Mouse (Mus musculus): ENCODE results near the gene Sult1a1.
A peak's percentile ranks its signal among the peaks of the same experiment; 100 is the strongest.

Sult1a1 gene

DNA sequence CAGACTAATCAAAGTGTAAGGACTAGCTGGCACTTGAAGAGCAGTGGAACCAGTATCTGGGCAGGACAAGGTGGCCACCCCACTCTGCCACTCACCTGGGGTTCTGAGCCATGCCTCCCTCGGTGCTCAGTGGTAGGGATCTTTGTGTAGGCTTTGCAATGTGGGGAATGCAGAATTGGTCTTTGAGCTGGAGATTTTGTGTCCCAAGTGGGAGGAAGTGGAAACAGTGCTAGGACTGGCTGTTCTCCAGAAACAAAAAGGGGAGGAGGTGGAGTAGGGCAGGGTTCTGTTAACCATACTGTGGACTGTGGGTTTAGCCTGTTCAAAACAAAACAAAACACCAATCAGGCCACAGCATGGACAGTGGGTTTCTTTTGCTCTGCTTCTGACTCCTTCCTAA, at the start of gene Sult1a1:
Sult1a1 (minus strand) TSS at position 226 of the 400 bp plus-strand sequence.
- no peak for DNase-seq (ENCODE audit: low read depth, low spot score)

DNA sequence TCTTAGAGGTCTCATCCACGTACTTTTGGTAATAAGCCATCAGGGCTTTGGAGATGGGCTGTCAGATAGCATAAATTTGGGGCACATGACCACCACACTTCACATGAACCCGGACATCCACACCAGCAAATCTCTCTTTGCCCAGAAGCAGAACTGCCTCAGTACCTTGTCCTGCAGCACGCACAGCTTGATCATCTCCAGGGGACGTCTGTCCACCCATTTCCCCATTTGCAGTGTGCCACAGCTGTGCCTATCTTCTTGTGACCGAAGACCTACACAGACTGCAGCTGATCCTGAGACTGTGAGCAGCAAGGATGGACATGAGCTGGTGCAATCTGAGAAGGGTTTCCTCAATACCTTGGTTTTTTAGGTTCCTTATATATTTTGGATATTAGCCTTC, 49.4 kb upstream of the Sult1a1 start:
- no peak for DNase-seq (ENCODE audit: low read depth, low spot score)

- DNase-seq (ENCODE audit: low read depth, low spot score), result no peak
Observed at GRCm38 (mm10) chr7:126725077-126725476, 48.8 kb upstream of the Sult1a1 start.

GRCm38 (mm10) chr7:126721635-126722034, 45.4 kb upstream of the Sult1a1 start:
- DNase-seq (ENCODE audit: low read depth, low spot score), result no peak

DNA sequence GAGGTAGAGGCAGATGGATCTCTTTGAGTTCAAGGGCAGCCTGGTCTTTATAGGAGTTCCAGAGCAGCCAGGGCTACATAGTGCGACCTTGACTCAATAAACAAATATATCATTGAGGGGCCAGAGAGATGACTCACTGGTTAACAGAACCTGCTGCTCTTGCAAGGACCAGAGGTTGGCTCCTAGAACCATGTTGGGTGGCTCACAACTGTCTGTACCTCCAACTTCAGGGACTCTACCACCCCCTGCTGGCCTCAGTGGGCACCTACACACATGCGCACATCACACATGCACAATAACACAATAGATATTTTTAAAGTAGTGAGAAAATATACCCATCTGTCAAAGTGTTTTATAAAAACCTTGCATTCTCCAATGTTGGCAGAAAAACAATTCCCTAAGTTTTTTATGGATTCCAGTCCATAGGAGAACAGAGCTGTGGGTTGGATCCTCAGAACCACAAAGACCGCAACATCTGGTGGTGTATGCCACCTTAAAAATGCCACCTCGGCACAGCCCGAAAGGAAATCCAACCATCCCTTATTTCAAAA, 42.6 kb upstream of the Sult1a1 start:
- peak; percentile 84 for DNase-seq (ENCODE audit: low read depth, low spot score)

GRCm38 (mm10) chr7:126717566-126717965, 41.3 kb upstream of the Sult1a1 start:
- no peak for DNase-seq (ENCODE audit: low read depth, low spot score)

GRCm38 (mm10) chr7:126715679-126716078, 39.4 kb upstream of the Sult1a1 start:
- no peak for DNase-seq (ENCODE audit: low read depth, low spot score)

DNA sequence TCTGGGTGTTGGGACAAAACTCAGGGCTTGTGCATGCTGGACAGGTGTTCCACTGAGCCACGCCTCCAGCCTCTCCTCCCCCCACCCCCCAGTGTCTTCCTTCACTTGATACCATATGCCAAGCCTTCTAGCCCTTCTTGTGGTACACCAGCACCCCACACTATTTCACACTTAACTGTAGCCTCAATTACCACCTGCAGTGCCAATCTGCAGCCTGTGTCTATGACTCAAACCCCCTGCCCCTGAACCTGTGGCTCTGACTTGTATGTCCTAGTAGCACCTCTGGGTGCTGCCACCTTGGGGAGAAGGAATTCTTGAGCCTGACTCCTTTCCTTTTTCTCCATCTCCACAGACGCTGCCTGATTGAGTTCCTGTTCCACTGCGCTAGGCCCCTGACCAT, 35.7 kb upstream of the Sult1a1 start:
- no peak for DNase-seq (ENCODE audit: low read depth, low spot score)

GRCm38 (mm10) chr7:126710266-126710665, 34.0 kb upstream of the Sult1a1 start:
- no peak for DNase-seq (ENCODE audit: low read depth, low spot score)

DNA sequence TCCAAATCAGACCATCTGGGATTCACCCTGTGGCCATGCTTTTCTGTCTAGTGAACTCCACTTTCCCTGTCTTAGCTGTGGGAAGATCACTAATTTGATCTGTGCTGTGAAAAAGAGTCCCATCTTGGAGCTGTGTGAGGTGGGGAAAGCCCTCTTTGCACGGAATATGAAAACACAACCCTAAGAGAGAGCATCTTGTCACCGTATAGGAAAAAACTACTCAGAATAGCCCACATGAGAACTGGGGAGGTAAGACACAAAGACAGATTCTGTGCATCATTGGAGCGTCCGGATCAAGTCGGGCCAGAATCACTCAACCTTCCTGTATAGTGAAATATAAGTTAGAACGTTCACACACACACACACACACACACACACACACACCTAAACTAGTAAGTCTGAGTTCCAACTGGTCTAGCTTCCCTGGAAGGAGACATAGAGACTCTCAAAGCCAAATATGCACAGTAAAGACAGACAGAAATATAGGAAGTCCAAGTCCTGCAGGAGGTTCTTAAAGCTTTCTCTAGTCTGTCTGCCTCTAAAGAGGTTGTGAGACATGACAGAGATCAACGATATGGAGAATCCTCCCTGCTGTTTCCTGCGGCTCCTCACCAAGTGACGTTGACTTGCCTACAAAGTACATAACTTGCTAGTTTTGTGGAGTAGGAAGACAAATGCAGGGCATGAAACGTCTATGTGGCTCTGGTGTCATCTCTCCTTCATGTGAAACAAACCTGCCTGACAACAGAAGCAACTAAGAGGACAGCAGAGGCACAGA, 32.1 kb upstream of the Sult1a1 start:
- no peak for DNase-seq (ENCODE audit: low read depth, low spot score)

DNA sequence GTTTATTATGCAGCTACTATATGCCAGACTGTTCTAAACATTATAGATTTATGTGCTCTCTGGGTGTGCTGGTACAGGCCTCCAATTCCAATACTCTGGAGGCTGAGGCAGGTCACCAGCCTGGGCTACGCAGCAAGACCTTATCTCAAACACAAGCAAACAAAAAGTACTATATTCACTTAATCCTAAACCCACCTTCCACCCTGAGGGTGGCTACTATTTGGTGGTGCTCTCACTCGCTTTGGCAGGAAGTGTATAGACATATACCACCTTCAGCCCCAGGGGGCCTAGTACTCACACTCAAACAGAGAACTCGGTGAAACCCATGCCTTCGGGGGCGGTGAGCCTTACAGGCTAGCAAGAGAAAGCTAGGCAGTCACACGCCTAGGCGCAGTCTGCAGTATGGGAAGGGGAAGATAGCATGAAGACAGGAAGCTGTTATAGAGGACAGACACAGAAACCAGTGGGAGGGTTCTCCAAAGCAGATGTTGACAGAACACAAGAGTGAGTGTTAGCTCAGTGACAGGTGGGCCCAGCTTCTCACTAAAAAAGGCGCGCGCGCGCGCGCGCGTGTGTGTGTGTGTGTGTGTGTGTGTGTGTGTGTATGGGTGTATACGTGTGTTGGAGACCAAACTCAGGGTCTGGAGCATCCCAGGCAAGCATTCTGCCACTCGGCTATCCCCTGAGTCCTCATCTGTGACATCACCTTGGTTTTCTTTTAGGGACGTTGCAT, 31.4 kb upstream of the Sult1a1 start, which contains the start of gene Coro1a:
Coro1a (minus strand) TSS at position 346 of the 733 bp plus-strand sequence.
- no peak for DNase-seq (ENCODE audit: low read depth, low spot score)

- DNase-seq (ENCODE audit: low read depth, low spot score), result peak; percentile 79
Observed at GRCm38 (mm10) chr7:126704121-126704980, 28.1 kb upstream of the Sult1a1 start.

DNA sequence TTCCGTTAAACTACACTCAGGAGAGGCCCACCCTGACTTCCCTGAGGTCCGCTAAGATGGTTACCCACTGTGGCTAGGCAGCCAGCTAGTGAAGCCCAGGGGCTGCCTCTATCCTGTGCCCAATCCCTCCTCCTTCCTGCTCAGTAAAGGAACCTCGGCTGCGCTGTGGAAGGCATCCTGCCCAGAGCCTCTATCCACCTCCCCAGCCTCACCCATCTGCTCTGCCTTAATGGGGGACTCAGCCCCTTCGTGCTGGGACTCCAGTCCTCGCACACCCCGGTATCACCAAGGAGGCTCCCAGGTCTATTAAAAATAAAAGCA, 27.5 kb upstream of the Sult1a1 start:
- DNase-seq (ENCODE audit: low read depth, low spot score), result no peak

GRCm38 (mm10) chr7:126702861-126703756, 26.9 kb upstream of the Sult1a1 start:
- DNase-seq (ENCODE audit: low read depth, low spot score), result no peak

GRCm38 (mm10) chr7:126702358-126702757, 26.1 kb upstream of the Sult1a1 start:
- DNase-seq (ENCODE audit: low read depth, low spot score), result no peak

GRCm38 (mm10) chr7:126701559-126702357, 25.5 kb upstream of the Sult1a1 start:
- DNase-seq (ENCODE audit: low read depth, low spot score), result no peak

GRCm38 (mm10) chr7:126701070-126701469, 24.8 kb upstream of the Sult1a1 start:
- DNase-seq (ENCODE audit: low read depth, low spot score), result peak; percentile 95

DNA sequence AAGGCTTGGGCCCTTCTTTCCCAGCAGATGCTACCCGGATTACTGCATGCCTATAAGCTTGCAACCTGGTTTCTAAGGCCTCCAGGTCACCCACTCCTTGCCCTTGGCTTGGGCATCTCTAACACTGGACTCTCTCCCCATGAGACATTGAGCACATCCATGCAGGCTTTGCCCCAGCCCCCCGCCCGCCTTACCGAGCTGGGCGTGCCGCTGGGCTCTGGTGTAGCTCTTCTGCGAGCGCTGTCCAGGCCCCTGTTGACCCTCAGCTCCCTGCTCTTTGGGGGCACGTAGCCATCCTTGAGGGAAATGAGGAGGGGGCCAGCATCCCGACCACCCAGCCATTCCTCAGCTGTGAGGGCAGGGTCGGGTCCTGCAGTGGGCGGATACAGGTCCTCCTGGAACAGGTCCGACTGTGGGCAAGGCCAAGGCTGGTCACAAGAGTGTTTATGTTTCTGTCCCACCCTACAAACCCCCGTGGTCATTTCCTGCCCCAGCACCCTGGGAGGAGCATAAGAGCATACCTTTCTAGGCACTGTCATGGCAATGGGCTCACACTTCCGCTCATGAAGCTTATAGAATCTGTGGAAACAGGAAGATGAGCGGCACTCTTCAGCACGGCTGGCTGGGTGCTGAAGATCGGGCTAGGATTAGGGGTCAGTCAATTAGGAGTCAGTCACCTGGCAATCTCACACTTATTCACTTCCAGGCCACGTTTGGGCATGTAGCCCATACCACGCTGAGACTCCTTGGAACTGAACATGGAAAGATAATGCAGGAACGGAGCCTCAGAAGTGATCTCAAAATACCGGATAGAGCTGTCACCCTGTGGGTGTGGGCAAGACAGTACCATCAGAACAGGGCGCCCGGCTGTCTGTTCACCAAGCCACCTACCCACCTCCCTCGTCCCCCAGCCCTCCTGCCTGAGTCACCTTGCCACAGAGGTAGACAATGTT, 24.1 kb upstream of the Sult1a1 start:
- DNase-seq (ENCODE audit: low read depth, low spot score), result no peak

GRCm38 (mm10) chr7:126697838-126698237, 21.6 kb upstream of the Sult1a1 start:
- DNase-seq (ENCODE audit: low read depth, low spot score), result no peak
